Mouse (Mus musculus) G1E (cell line): ENCODE data around the gene Slc7a6.

Experiments used
- CTCF ChIP-seq: IDR thresholded peaks from 2 replicates; pipeline ENCODE4 v1.5.1; 2012; ENCODE audit warnings: low read depth, low read length, inconsistent platforms, mixed read lengths
- GATA1 ChIP-seq: IDR thresholded peaks from 2 replicates; pipeline ENCODE4 v1.6.1; 2012; ENCODE audit warnings: borderline replicate concordance, low read length, inconsistent platforms, mixed read lengths
- TAL1 ChIP-seq: conservative IDR thresholded peaks from 2 replicates; pipeline ENCODE4 v1.6.1; 2012; ENCODE audit warnings: low read depth, low read length, inconsistent platforms, mixed read lengths

DNA sequence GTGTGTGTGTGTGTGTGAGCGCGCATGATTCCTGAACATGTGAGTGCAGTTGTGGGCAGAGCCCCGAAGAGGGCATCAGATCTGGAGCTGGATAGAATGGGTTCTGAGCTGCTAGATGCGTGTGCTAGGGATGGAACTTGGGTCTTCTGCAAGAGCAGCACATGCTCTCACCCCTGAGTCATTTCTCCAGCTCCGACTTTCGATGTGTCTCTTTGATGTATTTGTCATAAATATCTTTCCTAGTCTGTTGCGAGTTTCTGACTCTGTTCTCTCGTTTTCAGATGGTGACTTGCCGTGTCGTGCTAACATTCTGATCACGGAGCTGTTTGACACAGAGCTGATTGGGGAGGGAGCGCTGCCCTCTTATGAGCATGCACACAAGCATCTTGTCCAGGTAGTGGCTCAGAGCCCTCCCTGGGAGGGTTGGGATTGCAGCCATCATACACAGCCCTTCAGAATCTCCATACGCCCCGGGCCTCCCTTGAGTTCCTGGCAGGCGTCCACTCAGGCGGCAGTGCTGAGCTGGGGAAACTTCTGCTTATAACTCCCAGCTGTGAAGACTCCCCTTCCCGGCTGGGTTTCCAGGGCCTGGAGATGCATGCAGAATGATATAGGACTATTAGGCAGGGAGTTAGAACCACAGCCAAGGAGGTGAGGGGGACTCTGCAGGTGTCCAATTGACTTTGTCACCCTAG lies 66.1 kb downstream of the Slc7a6 start:
- TF ChIP-seq CTCF (no peak), TAL1 (no peak), GATA1 (no peak)
